Mouse (Mus musculus) megakaryocyte, embryonic 14.5 days (primary cell): ENCODE measurements around the gene Cubn. TPM values are rescaled to one million over a fixed set of nuclear protein-coding genes. Genes with fewer than 3 reads are reported as not detected.

Source experiments
- H3K27me3 ChIP-seq: replicated peaks from 2 replicates; pipeline ENCODE3; 2012; ENCODE audit warnings: inconsistent platforms
- H3K36me3 ChIP-seq: replicated peaks from 2 replicates; pipeline ENCODE3; 2012; ENCODE audit warnings: low read length, inconsistent platforms, mixed read lengths
- H3K4me1 ChIP-seq: 2 replicates; pipeline ENCODE4 v1.6.1; 2012; ENCODE audit warnings: inconsistent platforms
- H3K4me3 ChIP-seq: replicated peaks from 2 replicates; pipeline ENCODE3; 2012; ENCODE audit warnings: moderate library complexity, mild to moderate bottlenecking, inconsistent platforms
- H3K9me3 ChIP-seq: 2 replicates; pipeline ENCODE4 v1.6.1; 2012; ENCODE audit warnings: inconsistent platforms
- FLI1 ChIP-seq: IDR thresholded peaks from 2 replicates; pipeline ENCODE4 v1.6.1; 2012; ENCODE audit warnings: low read length, inconsistent platforms, mixed read lengths
- GATA1 ChIP-seq: IDR thresholded peaks from 3 replicates; pipeline ENCODE4 v1.6.1; 2012; ENCODE audit warnings: mixed read lengths, low read length, inconsistent platforms, borderline replicate concordance
- polyA plus RNA-seq: library from polyadenylated mRNA; stranded (reverse); fragments of >175 nt; gene quantifications from 2 replicates; pipeline ENCODE4 v1.2.3, GENCODE M21; 2012; ENCODE audit warnings: low replicate concordance; ENCODE audit not compliant: insufficient read depth

Cubn gene
- polyA plus RNA-seq, 1 experiment, result not detected

DNA sequence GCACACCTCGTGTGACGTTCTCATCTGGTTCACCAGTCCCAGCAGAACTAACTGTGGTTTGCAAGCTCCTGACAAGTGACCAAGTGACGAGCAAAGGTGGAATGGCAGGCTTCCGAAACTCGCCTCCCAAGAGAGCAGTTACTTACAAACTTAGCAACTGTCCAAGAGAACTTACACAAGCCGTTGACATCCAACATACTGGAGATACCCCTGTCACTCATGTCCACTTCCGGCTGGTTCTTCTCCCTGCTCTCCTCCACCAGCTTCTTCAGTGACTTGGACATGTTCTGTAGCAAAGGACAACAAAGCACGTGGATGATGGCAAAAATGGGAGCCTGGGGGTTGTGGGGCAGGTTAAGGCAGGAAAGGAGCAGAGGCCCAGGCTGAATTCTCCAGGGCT, 220.9 kb downstream of the Cubn start:
- peak overlapping the region; percentile 96 for H3K4me3 ChIP-seq

DNA sequence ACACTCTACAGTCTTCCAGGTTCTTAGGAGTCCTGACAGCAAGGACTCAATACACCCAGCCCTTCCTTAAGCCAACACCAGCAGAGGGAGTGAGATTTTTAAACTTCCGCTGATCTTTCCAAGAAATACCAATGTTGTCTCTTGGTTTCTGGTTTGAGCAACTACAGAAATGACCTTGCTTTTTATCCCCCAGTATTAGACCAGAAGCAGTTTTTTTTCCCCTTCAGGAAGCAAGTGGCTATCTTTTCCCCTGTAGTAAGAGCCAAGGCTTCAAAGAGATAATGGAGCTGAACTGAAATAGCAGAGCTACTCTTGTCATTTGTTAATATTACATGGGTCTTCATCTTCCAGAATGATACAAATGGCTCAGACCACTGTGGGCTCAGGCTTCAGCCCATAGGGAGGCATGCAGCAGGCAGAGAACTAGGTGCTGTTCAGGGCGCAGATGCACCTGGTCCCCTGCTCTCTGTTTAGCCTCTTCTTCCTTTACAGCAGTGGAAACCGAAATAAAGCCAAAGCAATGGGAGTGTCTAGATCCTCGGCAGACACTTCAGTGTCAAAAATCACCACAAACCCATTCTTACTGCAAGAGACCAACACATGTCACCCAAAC, 222.8 kb downstream of the Cubn start:
- TF ChIP-seq FLI1 (no peak), GATA1 (no peak)
- H3K27me3 ChIP-seq, result no peaks in the 10 kb centered on the region
- peak overlapping the region; percentile 96 for H3K4me3 ChIP-seq
- peaks cover 80% of the 10 kb centered on the region for H3K4me1 ChIP-seq
- no peaks in the 10 kb centered on the region for H3K9me3 ChIP-seq
- peaks cover 61% of the 10 kb centered on the region for H3K36me3 ChIP-seq

More for the DNA sequence above, 220.9 kb downstream of the Cubn start:
- Histone ChIP-seq H3K36me3 (peaks cover 61% of the 10 kb centered on the region), H3K9me3 (no peaks in the 10 kb centered on the region), H3K4me1 (peaks cover 80% of the 10 kb centered on the region), H3K27me3 (no peaks in the 10 kb centered on the region)
- no peak for TF ChIP-seq FLI1
- TF ChIP-seq GATA1, result no peak

DNA sequence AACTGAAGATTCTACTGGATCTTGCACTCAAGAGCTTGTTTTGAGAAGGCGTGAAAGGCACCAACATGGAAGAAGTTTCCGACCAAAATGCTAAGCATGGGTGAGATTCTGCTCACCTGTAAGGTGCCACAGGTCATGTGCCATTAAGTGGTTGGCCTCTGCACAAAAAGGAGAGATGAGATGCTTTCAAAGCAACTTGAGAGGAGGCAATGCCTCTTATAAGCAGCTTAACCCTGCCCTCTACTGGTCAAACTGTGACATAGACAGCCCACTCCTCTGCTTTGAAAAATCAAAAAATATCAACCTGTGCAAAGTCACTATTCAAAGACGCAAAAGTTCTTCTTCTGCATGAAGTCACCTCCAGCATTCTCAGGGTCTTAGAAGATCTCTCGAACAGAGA, 226.7 kb downstream of the Cubn start:
- Histone ChIP-seq H3K27me3 (no peaks in the 10 kb centered on the region), H3K4me1 (peaks cover 93% of the 10 kb centered on the region), H3K9me3 (no peaks in the 10 kb centered on the region), H3K36me3 (peaks cover 94% of the 10 kb centered on the region), H3K4me3 (peak overlapping the region; percentile 2)
- no peak for TF ChIP-seq GATA1
- no peak for TF ChIP-seq FLI1

DNA sequence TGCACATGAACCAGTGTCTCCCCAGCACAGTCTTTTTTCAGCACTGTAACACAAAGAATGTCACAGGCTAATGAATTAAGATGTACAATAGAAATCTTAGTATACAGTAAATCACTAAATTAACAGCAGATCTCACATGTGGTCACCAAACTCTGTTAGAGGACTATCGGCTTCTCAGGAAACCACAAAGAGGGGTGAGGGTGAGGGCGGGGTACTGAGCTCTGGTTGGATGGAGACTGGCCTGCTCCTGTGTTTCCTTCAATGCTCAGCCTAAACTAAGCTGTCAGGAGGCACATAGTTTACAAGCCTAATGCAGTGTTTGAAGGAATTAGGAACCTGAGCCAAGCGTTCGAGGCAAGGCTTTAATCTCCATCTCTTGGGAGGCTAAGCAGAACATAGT, 228.5 kb downstream of the Cubn start:
- Histone ChIP-seq H3K36me3 (peaks cover 96% of the 10 kb centered on the region), H3K27me3 (no peaks in the 10 kb centered on the region)
- TF ChIP-seq GATA1 (no peak), FLI1 (no peak)

DNA sequence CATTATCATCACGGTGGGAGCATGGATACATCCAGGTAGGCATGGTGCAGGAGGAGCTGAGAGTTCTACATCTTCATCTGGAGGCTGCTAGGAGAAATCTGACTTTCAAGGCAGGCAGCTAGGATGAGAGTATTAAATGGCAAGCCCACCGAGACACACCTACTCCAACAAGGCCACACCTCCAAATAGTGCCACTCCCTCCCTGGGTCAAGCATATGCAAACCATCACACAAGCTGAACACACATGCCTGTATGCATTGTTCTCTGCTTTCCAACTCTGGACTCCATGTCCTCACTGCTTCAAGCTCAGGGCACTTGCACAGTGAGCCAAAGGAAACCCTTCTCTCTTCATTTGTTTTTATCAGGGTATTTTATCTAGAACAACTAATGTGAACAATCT, 233.0 kb downstream of the Cubn start:
- Histone ChIP-seq H3K27me3 (no peaks in the 10 kb centered on the region), H3K36me3 (peaks cover 99% of the 10 kb centered on the region), H3K9me3 (0 out of 2 replicates have a peak, but pooled peaks cover 2% of the 10 kb centered on the region), H3K4me3 (no peak overlapping the region), H3K4me1 (peaks cover 67% of the 10 kb centered on the region)
- TF ChIP-seq FLI1 (no peak), GATA1 (no peak)

More for the DNA sequence above, 228.5 kb downstream of the Cubn start:
- Histone ChIP-seq H3K9me3 (no peaks in the 10 kb centered on the region), H3K4me3 (no peak overlapping the region), H3K4me1 (peaks cover 93% of the 10 kb centered on the region)

DNA sequence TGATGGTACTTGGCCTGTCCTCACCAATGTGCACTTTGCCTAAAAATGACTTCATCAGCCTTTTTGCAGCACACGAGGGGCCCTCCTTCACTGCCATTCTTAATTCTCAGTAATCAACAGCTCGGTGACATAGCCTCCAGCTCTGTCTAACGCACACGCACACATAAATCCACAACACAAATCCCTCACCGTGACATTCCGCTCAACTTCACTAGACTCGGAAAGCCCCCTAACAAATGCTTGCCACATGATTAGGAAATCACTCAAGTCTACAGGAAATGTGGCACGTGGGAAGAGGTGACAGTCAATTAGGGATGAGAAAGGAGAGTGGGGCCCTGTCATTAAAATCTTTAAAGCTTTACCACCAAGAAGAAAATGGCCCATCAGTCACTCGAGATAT, 250.9 kb downstream of the Cubn start:
- Histone ChIP-seq H3K4me1 (peaks cover 68% of the 10 kb centered on the region), H3K4me3 (no peak overlapping the region), H3K9me3 (no peaks in the 10 kb centered on the region), H3K36me3 (peaks cover 100% of the 10 kb centered on the region), H3K27me3 (no peaks in the 10 kb centered on the region)
- TF ChIP-seq GATA1, result no peak
- no peak for TF ChIP-seq FLI1

DNA sequence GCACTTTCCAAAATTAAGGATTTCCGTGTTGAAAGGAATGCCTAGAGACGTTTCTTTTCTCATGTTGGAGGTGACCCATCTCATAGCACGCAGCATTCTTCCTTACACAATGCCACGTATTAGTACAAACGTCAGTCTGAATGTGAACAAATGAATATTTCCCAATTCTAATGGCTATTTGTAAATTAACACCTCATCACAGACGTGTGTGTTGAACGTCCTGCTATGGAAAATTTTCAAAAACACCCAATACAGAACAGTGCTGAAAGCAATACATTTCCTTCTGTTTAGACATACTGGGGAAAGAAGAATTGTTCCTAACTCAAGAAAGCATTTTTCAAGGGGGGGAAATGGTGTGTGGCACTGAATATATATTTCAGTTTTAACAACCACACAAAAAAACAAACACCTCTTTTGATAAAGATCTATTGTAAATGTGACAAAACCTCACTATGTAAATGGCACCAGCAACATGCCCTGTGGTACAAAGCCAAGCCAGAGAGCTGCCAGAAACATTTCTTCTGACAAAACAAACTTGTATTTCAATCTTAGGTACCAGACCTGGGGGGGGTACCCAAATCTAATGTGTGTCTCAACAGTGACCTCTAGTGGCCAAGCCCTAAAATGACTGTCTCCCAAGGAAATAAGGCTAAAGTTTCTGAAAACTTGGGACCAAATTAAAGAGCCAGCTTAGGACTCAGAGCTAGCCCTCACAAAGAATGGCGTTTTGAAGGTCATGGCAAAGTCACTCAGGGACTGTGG, 254.3 kb downstream of the Cubn start:
- Histone ChIP-seq H3K36me3 (peaks cover 98% of the 10 kb centered on the region), H3K4me1 (peaks cover 88% of the 10 kb centered on the region), H3K27me3 (no peaks in the 10 kb centered on the region), H3K4me3 (no peak overlapping the region), H3K9me3 (no peaks in the 10 kb centered on the region)
- TF ChIP-seq FLI1 (no peak), GATA1 (no peak)

DNA sequence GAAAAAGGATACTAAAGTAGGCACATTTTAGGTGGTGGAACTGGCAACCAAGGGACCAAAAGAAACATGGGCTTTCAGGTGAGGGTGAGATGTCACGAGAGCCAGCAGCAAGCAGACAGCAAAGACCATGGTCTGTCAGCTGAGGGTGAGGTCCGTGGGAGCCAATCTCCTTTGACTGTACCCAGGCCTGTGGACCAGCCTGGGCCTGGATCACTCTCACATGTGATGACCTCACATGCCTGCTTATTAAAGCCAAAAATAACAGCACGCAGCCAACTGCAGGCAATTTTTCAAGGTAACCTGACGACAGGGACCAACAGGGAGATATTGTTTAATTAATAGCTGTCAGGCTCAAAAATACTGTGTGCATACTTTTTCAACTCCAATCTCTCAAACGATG, 255.9 kb downstream of the Cubn start:
- H3K36me3 ChIP-seq, result peaks cover 97% of the 10 kb centered on the region
- no peaks in the 10 kb centered on the region for H3K27me3 ChIP-seq
- no peaks in the 10 kb centered on the region for H3K9me3 ChIP-seq
- H3K4me3 ChIP-seq, result no peak overlapping the region
- TF ChIP-seq GATA1 (no peak), FLI1 (no peak)
- peaks cover 93% of the 10 kb centered on the region for H3K4me1 ChIP-seq

DNA sequence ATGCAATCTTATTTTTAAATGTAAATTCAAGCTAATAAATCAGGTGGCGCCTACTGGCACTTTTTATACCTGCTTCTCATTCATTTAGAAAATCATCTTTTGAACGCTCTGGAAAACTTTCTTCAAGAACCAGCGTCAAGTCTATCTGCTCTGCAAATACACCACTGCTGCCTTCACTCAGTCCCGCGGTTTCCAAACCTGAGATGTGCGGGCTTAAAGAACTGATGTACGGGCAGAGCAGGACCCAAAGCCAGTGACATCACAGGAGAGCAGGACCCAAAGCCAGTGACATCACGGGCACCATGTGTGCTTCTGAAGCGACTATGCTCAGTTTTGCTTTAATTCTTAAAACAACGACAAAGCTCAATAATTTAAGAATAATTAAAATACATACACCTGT, 256.8 kb downstream of the Cubn start:
- no peak for TF ChIP-seq GATA1
- TF ChIP-seq FLI1, result no peak

DNA sequence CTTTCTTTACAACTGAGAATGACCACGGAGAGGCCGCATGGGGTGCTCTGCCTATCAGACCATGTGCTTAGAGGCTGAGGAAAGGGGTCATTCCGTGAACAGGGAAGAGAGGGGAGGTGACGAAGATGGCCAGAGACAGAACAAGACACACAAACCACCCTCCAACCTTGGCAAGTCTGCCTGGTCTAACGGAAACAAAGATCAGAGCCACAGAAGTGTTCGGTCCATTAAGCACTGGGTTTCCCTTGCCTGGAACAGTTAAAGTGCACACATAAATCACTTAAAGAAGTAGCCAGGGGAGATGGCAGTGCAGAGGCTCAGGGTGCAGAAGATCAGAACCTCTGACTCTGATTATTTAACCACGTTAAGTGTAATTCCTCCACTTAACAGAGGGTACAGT, 257.7 kb downstream of the Cubn start:
- Histone ChIP-seq H3K9me3 (no peaks in the 10 kb centered on the region), H3K4me3 (no peak overlapping the region), H3K27me3 (no peaks in the 10 kb centered on the region), H3K36me3 (peaks cover 97% of the 10 kb centered on the region), H3K4me1 (peaks cover 93% of the 10 kb centered on the region)
- TF ChIP-seq FLI1, result no peak
- TF ChIP-seq GATA1, result no peak

More for the DNA sequence above, 256.8 kb downstream of the Cubn start:
- no peak overlapping the region for H3K4me3 ChIP-seq
- H3K9me3 ChIP-seq, result no peaks in the 10 kb centered on the region
- H3K27me3 ChIP-seq, result no peaks in the 10 kb centered on the region
- H3K4me1 ChIP-seq, result peaks cover 93% of the 10 kb centered on the region
- peaks cover 97% of the 10 kb centered on the region for H3K36me3 ChIP-seq
